Mouse (Mus musculus) liver, embryonic 12.5 days (tissue): Measurements from ENCODE around the gene H1f0. TPM values are rescaled to one million over a fixed set of nuclear protein-coding genes. Genes with fewer than 3 reads are reported as not detected.

Experiments used
- ATAC-seq: fragments of 200-750 bp; cut with Nextera tagmentation; 2 replicates; pipeline ENCODE4 v1.8.0; 2017; ENCODE audit warnings: moderate number of reproducible peaks, mild to moderate bottlenecking, moderate library complexity
- H3K27ac ChIP-seq: fragments of 300-500 bp; sonication (generic); 2 replicates; pipeline ENCODE4 v1.5.1; 2016; ENCODE audit warnings: mild to moderate bottlenecking
- H3K27me3 ChIP-seq: fragments of 300-500 bp; sonication (generic); replicated peaks from 2 replicates; pipeline ENCODE4 v1.6.1; 2016; ENCODE audit warnings: mild to moderate bottlenecking, moderate library complexity
- H3K36me3 ChIP-seq: fragments of 300-500 bp; sonication (generic); 2 replicates; pipeline ENCODE4 v1.6.1; 2016; ENCODE audit warnings: mild to moderate bottlenecking, moderate library complexity
- H3K4me1 ChIP-seq: fragments of 300-500 bp; sonication (generic); 2 replicates; pipeline ENCODE4 v1.6.1; 2016
- H3K4me2 ChIP-seq: fragments of 300-500 bp; sonication (generic); 2 replicates; pipeline ENCODE4 v1.6.1; 2016; ENCODE audit warnings: mild to moderate bottlenecking, moderate library complexity
- H3K4me3 ChIP-seq: fragments of 300-500 bp; sonication (generic); 2 replicates; pipeline ENCODE4 v1.5.1; 2016; ENCODE audit warnings: mild to moderate bottlenecking, moderate library complexity
- H3K9ac ChIP-seq: fragments of 300-500 bp; sonication (generic); 2 replicates; pipeline ENCODE4 v1.6.1; 2016; ENCODE audit warnings: mild to moderate bottlenecking, moderate library complexity
- H3K9me3 ChIP-seq: fragments of 300-500 bp; sonication (generic); replicated peaks from 2 replicates; pipeline ENCODE4 v1.6.1; 2016; ENCODE audit warnings: mild to moderate bottlenecking, moderate library complexity
- WGBS: fragments of 180-500 bp; shearing (Covaris S2); methylation state at CpG from one replicate; pipeline ENCODE4 v1.1.7; 2016; ENCODE audit not compliant: insufficient replicate concordance; 5-methylcytosine and 5-hydroxymethylcytosine counted together
- polyA plus RNA-seq: library from polyadenylated mRNA; unstranded; fragments of >200 nt; fragmentation: Nextera tagmentation; extraction: Ambion mirVana; gene quantifications from 2 replicates; pipeline ENCODE4 v1.2.1, GENCODE M21; 2016

The H1f0 gene
- polyA plus RNA-seq, 1 experiment from 2014 or later: 114 TPM

DNA sequence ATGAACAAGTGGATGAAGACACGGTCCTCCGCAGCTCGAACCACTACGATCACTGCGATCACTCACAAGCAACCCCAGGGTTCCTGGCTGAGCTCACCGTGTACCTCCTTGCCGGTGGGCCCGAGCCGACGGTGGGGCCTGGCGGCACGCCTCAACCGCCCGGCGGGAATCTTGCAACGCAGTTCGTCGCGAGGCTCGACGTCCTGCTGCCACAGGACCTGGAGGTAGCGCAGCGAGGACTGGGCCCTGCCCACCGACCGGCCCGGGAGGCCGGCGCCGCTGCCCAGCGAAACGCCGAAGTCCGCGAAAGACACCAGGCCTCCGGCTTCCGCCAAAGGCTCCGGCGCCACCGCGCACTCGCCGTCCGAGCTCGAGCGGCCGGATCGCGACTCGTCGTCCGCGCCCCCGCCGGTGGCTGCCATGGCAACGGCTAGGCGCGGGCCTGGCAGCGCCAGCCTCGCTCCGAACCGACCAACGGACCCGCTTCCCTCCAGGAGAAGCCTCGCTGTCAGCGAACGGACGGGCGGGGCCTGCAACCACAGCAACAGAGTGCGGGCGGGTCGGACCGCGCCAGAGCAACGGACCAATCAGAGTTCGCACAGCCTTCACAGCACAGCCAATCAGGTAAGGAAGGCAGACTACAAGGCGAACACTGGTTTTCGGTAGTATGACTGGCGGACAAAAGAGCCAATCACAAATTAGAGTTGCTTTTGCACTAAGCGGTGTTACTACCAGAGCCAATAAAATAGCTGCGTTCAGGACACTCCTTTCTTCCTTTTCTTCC, 34.3 kb downstream of the H1f0 start, which contains the start of gene Ankrd54:
Gene Ankrd54, minus strand, starts transcription at position 518 of the 784 bp plus-strand sequence.
- Histone ChIP-seq H3K27me3 (no peaks in the 10 kb centered on the region), H3K9ac (peak within 1 kb of the TSS; percentile 93), H3K36me3 (peaks cover 37% of the 10 kb centered on the region), H3K27ac (peak within 1 kb of the TSS; percentile 93), H3K4me2 (peak within 1 kb of the TSS; percentile 80), H3K9me3 (no peaks in the 10 kb centered on the region), H3K4me1 (peaks cover 87% of the 10 kb centered on the region), H3K4me3 (peak within 1 kb of the TSS; percentile 89)
- under 1% methylated on average over 80 of the region's 80 CpGs for WGBS
- peak; percentile 96 for ATAC-seq

GRCm38 (mm10) chr15:79063160-79063740, 35.0 kb downstream of the H1f0 start:
- no peak for ATAC-seq
- peak overlapping the region; percentile 81 for H3K27ac ChIP-seq
- H3K27me3 ChIP-seq: no peaks in the 10 kb centered on the region
- H3K36me3 ChIP-seq: peaks cover 31% of the 10 kb centered on the region
- no peaks in the 10 kb centered on the region for H3K9me3 ChIP-seq
- 9% methylated on average over 14 of the region's 14 CpGs for WGBS
- H3K9ac ChIP-seq: peak overlapping the region; percentile 67
- H3K4me3 ChIP-seq: peak overlapping the region; percentile 56
- peak overlapping the region; percentile 73 for H3K4me2 ChIP-seq
- peaks cover 87% of the 10 kb centered on the region for H3K4me1 ChIP-seq

DNA sequence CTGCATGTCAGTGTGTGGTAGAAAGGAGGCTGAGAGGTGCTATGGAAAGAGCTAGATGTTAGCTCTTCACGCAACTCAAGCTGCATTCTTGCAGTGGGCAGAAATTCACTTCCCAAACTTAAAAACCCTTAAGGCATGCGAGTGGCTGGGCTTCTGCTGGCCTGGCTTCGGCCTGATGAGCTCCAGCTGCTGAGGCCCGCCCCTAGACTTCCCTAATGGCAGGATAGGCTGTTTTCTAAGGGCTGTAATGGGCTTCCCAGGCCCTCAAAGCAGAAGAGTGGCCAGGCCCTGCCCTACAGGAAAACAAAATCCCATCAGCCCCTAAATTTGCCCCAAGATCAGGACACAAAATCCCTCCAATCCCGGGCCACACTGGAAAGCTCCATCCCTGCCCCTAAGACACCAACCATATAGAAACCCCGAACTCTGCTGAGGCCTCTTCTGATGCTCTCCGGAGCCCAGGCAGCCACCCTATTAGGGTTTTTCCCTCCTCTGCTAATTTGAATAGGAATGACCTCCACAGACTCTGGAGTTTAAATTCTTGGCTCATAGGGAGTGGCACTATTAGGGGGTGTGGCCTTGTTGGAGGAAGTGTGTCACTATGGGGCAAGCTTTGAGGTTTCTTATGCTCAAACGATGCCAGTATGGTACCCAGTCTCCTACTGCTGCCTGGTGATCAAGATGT, 37.0 kb downstream of the H1f0 start:
- ATAC-seq: no peak
- Histone ChIP-seq H3K27ac (peak overlapping the region; percentile 39; the same call in 1 of the 2 replicates), H3K27me3 (no peaks in the 10 kb centered on the region), H3K9me3 (no peaks in the 10 kb centered on the region), H3K9ac (peak overlapping the region; percentile 6; the same call in 1 of the 2 replicates), H3K36me3 (peaks cover 11% of the 10 kb centered on the region), H3K4me1 (peaks cover 82% of the 10 kb centered on the region), H3K4me3 (no peak overlapping the region), H3K4me2 (no peak overlapping the region)
- WGBS: 65% methylated on average over 8 of the region's 8 CpGs

DNA sequence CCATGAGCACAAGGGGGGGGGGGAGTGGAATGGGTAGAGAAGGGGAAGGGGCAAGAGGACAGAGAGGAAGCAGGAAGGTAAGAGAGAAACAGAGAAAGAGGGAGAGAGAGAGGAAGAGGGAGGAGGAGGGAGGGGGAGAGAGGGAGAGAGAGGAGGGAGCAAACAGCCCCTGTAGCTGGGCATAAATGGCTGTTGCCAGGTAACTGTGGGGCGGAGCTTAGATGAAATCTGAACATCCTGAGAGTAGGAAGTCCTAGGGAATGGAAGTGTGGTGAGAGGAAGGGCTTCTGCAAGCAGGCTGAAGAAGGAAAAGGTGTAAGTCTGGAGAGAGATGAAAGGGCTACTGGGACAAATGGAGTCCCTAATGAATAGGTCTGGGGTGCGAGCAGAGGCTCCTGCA, 38.0 kb downstream of the H1f0 start:
- WGBS: 59% methylated on average over 2 of the region's 2 CpGs
- peaks cover under 1% of the 10 kb centered on the region; the same call in 1 of the 2 replicates for H3K36me3 ChIP-seq
- peak overlapping the region; percentile 92 for H3K27ac ChIP-seq
- no peak for ATAC-seq
- H3K9me3 ChIP-seq: no peaks in the 10 kb centered on the region
- peaks cover 71% of the 10 kb centered on the region for H3K4me1 ChIP-seq
- H3K27me3 ChIP-seq: no peaks in the 10 kb centered on the region
- H3K9ac ChIP-seq: no peak overlapping the region
- H3K4me2 ChIP-seq: no peak overlapping the region
- H3K4me3 ChIP-seq: no peak overlapping the region

GRCm38 (mm10) chr15:79067631-79068030, 39.4 kb downstream of the H1f0 start:
- H3K27me3 ChIP-seq: no peaks in the 10 kb centered on the region
- 0 out of 2 replicates have a peak overlapping the region, but pooled peaks have one; percentile 35 for H3K9ac ChIP-seq
- peak overlapping the region; percentile 52 for H3K4me2 ChIP-seq
- no peaks in the 10 kb centered on the region for H3K36me3 ChIP-seq
- peak; percentile 14; the same call in 1 of the 2 replicates for ATAC-seq
- H3K9me3 ChIP-seq: no peaks in the 10 kb centered on the region
- 23% methylated on average over 3 of the region's 3 CpGs for WGBS
- peaks cover 63% of the 10 kb centered on the region for H3K4me1 ChIP-seq
- peak overlapping the region; percentile 92 for H3K27ac ChIP-seq
- H3K4me3 ChIP-seq: no peak overlapping the region

GRCm38 (mm10) chr15:79068416-79068815, 40.2 kb downstream of the H1f0 start:
- Histone ChIP-seq H3K9me3 (no peaks in the 10 kb centered on the region), H3K36me3 (no peaks in the 10 kb centered on the region), H3K4me3 (no peak overlapping the region), H3K4me1 (peaks cover 61% of the 10 kb centered on the region), H3K27me3 (no peaks in the 10 kb centered on the region), H3K27ac (peak overlapping the region; percentile 92), H3K9ac (peak overlapping the region; percentile 35; the same call in 1 of the 2 replicates), H3K4me2 (peak overlapping the region; percentile 52)
- peak; percentile 76 for ATAC-seq
- WGBS: 46% methylated on average over 3 of the region's 3 CpGs

DNA sequence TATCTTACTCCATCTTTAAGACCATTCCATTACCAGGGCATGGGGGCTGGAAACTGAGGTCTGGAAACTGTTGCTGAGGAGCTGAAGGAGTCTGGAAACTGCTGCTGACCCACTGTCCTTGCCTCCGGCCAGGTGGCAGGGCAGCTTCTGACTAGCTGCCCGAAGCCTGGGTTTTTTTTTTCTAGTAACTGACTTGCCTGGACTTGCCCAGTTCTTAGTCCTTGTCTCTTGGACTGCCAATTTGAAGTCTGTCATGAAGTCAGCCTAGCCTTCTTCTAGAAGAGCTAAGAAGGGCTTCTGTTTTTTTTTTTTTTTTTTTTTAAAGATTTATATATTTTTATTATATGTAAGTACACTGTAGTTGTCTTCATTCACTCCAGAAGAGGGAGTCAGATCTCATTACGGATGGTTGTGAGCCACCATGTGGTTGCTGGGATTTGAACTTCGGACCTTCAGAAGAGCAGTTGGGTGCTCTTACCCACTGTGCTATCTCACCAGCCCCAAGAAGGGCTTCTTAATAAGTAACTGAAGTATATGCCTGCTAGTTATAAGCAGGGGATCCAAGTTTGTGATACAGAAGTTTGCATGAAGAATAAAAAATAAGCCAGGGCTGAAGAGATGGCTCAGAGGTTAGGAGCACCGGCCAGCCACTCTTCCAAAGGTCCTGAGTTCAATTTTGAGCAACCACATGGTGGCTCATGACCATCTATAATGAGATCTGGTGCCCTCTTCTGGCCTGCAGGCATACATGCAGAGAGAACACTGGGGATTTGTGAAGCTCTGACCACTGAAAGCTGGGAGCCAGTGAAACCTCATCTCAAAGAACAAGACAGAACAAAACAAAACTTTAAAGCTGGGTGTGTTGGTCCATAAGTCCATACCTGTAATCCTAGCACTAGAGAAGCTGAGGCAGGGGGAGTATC, 43.1 kb downstream of the H1f0 start:
- no peak overlapping the region for H3K4me2 ChIP-seq
- peaks cover 7% of the 10 kb centered on the region for H3K36me3 ChIP-seq
- 60% methylated on average over 5 of the region's 5 CpGs for whole genome bisulfite sequencing
- no peak for ATAC-seq
- no peaks in the 10 kb centered on the region for H3K9me3 ChIP-seq
- peaks cover 51% of the 10 kb centered on the region for H3K4me1 ChIP-seq
- no peaks in the 10 kb centered on the region for H3K27me3 ChIP-seq
- no peak overlapping the region for H3K9ac ChIP-seq
- H3K4me3 ChIP-seq: no peak overlapping the region
- H3K27ac ChIP-seq: no peak overlapping the region

DNA sequence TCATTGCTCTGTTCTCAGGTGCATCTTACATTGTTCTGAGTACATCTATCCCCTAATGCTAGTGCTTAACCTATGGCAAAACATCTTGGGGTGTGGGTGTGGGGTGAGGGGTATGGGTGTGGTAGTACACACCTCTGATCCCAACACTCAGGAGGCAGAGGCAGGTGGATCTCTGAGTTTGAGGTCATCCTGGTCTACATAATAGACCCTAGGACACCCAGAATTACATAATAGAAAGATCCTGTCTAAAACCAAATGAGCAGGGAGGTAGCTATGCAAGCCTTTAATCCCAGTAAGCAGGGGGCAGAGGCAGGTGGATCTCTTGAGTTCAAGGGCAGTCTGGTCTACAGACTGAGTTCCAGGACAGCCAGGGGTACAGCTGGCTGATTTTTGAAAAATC, 45.5 kb downstream of the H1f0 start:
- H3K4me2 ChIP-seq: peak overlapping the region; percentile 94
- H3K36me3 ChIP-seq: peaks cover 30% of the 10 kb centered on the region
- no peak overlapping the region for H3K4me3 ChIP-seq
- no peak for ATAC-seq
- no peak overlapping the region for H3K9ac ChIP-seq
- peaks cover 40% of the 10 kb centered on the region for H3K4me1 ChIP-seq
- no peaks in the 10 kb centered on the region for H3K27me3 ChIP-seq
- H3K27ac ChIP-seq: peak overlapping the region; percentile 3
- no peaks in the 10 kb centered on the region for H3K9me3 ChIP-seq

DNA sequence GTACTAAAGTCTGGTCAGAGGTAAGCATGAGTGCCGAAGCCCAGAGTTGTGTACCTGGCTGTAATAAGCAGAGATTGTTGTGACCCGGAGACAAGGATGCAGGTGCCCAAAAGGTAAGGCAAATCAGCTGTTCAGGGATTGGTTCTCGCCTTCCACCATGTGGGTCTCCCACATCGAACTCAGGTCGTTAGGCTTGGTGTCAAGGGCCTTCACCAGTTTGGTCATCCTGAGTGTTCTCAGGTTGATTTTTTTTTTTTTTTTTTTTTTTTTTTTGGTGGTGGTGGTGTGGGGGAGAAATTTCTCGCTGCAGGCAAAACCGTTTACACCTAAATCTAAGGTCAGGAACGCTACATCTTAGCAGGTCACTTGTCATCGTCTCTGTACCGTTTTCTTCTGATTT, 46.2 kb downstream of the H1f0 start:
- Histone ChIP-seq H3K4me2 (peak overlapping the region; percentile 94), H3K9ac (peak overlapping the region; percentile 84), H3K9me3 (no peaks in the 10 kb centered on the region), H3K4me1 (peaks cover 33% of the 10 kb centered on the region), H3K4me3 (peak overlapping the region; percentile 86), H3K36me3 (peaks cover 37% of the 10 kb centered on the region), H3K27me3 (no peaks in the 10 kb centered on the region), H3K27ac (peak overlapping the region; percentile 81)
- 35% methylated on average over 10 of the region's 10 CpGs for WGBS
- ATAC-seq: no peak

DNA sequence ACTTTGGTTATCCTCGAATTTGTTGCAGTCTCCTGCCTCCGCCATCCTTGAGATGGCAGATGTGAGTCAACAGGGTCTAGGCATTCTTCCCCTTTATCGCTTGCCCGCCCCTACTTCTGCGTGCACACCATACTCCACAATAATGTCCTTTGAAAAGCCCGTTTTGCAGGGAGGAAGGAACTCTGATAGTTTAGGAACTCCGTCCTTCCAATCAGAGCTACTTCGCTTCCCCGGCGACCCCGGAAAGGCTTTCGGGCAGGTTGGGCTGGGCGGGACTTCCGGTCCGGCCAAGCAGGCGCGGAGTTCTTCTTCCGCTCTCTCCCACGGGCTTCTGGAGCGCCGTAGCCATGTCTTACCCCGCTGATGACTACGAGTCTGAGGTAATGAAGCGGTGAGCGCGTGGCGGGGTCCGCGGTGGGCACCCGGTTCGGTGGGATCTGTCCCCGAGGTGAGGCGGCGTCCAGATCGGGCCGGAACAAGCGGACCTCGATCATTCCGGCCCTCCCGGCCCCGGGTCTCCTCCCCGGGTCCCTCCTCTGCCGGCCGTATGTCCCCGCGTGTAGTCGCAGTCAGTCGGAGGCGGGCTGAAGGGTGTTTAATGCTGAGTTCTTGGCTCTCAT, 46.8 kb downstream of the H1f0 start, which contains the start of gene Eif3l:
Gene Eif3l, plus strand, starts transcription at position 267 of the 620 bp plus-strand sequence.
- H3K9me3 ChIP-seq: no peaks in the 10 kb centered on the region
- under 1% methylated on average over 49 of the region's 49 CpGs for WGBS

More for the DNA sequence above, 46.8 kb downstream of the H1f0 start, which contains the start of gene Eif3l:
- Histone ChIP-seq H3K27ac (peak within 1 kb of the TSS; percentile 81), H3K36me3 (peaks cover 43% of the 10 kb centered on the region), H3K4me1 (peaks cover 30% of the 10 kb centered on the region), H3K27me3 (no peaks in the 10 kb centered on the region), H3K4me2 (peak within 1 kb of the TSS; percentile 94), H3K4me3 (peak within 1 kb of the TSS; percentile 86), H3K9ac (peak within 1 kb of the TSS; percentile 84)
- ATAC-seq: peak; percentile 87
